ENCODE assay signal across 9 mouse cellular contexts in genomic region chr16:91884196-91884595, GRCm38 (mm10).
DNase-seq lines count a peak whose midpoint lies in the region; ATAC-seq and TF ChIP-seq lines count a peak whose summit lies in the region.
"Had no signal": no experiment of that assay in that cellular context is flagged by ENCODE, and none has a peak within 500 bp of the region (broad histone marks: within the 10 kb centered on the region; RNA-seq: fewer than 3 reads in every experiment).

No protein-coding gene starts in this region.

- no peak overlapping the region for H3K4me3 ChIP-seq in forebrain, postnatal 0 days (ENCODE audit: low read depth, low read length)
- H3K4me3 ChIP-seq in forebrain, embryonic 16.5 days (replicated peaks; ENCODE audit: low read length): no peak overlapping the region
- H3K4me3 ChIP-seq in bone marrow macrophage, adult 2 months (ENCODE audit: insufficient read depth, low read length): no peak overlapping the region
- H3K4me3 ChIP-seq in limb, embryonic 12.5 days (replicated peaks): no peak overlapping the region
- no peak overlapping the region for H3K4me3 ChIP-seq in spleen, adult 2 months (ENCODE audit: extremely low read depth, insufficient read depth, insufficient read length)
- H3K4me3 ChIP-seq: megakaryocyte, embryonic 14.5 days had no signal

- intact Hi-C loops in left cerebral cortex, postnatal 10 days (cut with DNase I): no loop called here

- peaks cover 21% of the 10 kb centered on the region for H3K36me3 ChIP-seq in forebrain, postnatal 0 days (ENCODE audit: insufficient read depth)
- peaks cover 9% of the 10 kb centered on the region for H3K36me3 ChIP-seq in forebrain, embryonic 16.5 days (ENCODE audit: control insufficient read depth, insufficient read depth)
- 0 out of 2 replicates have a peak, but pooled peaks cover 4% of the 10 kb centered on the region for H3K36me3 ChIP-seq in limb, embryonic 12.5 days
- H3K36me3 ChIP-seq in spleen, adult 2 months (ENCODE audit: control insufficient read depth, insufficient read depth, low read length): no peaks in the 10 kb centered on the region

- no peak overlapping the region for H3K9ac ChIP-seq in forebrain, postnatal 0 days
- no peak overlapping the region for H3K9ac ChIP-seq in forebrain, embryonic 16.5 days (replicated peaks; ENCODE audit: low read depth, low read length)
- no peak overlapping the region for H3K9ac ChIP-seq in limb, embryonic 12.5 days (replicated peaks)

- H3K4me1 ChIP-seq in forebrain, postnatal 0 days (ENCODE audit: insufficient read depth): peaks cover 8% of the 10 kb centered on the region; the same call in 1 of the 2 replicates
- peaks cover 6% of the 10 kb centered on the region for H3K4me1 ChIP-seq in forebrain, embryonic 16.5 days (replicated peaks; ENCODE audit: control insufficient read depth, insufficient read depth, low read length)
- H3K4me1 ChIP-seq in bone marrow macrophage, adult 2 months (ENCODE audit: control insufficient read depth, insufficient read depth, low read length): peaks cover 12% of the 10 kb centered on the region
- H3K4me1 ChIP-seq in limb, embryonic 12.5 days (replicated peaks): peaks cover 47% of the 10 kb centered on the region
- H3K4me1 ChIP-seq in spleen, adult 2 months (ENCODE audit: control insufficient read depth, insufficient read depth, insufficient read length): no peaks in the 10 kb centered on the region

- H3K27me3 ChIP-seq in forebrain, postnatal 0 days (ENCODE audit: insufficient read depth, low read length): no peaks in the 10 kb centered on the region
- no peaks in the 10 kb centered on the region for H3K27me3 ChIP-seq in forebrain, embryonic 16.5 days (replicated peaks; ENCODE audit: control insufficient read depth, insufficient read depth, low read length)
- H3K27me3 ChIP-seq in limb, embryonic 12.5 days: no peaks in the 10 kb centered on the region
- H3K27me3 ChIP-seq in spleen, adult 2 months (ENCODE audit: control insufficient read depth, insufficient read depth, low read length): no peaks in the 10 kb centered on the region

- H3K27ac ChIP-seq in forebrain, postnatal 0 days (ENCODE audit: low read depth, low read length): no peak overlapping the region
- no peak overlapping the region for H3K27ac ChIP-seq in forebrain, embryonic 16.5 days (ENCODE audit: low read length)
- H3K27ac ChIP-seq in bone marrow macrophage, adult 2 months (ENCODE audit: insufficient read depth, low read depth, low read length): no peak overlapping the region
- no peak overlapping the region for H3K27ac ChIP-seq in limb, embryonic 12.5 days
- no peak overlapping the region for H3K27ac ChIP-seq in spleen, adult 2 months (ENCODE audit: insufficient read depth, low read length)

- DNase-seq in forebrain, postnatal 0 days: no peak
- peak; percentile 79 to 81 for DNase-seq in B cell, adult 2 months
- DNase-seq in spleen, adult 2 months (ENCODE audit: low read depth in 1 of 2, low spot score in 2 of 2): peak; percentile 14 to 29
- DNase-seq in right cerebral cortex, adult 18-20 months: no peak
- DNase-seq in left cerebral cortex, postnatal 10 days (ENCODE audit: extremely low spot score in 1 of 2, low spot score in 2 of 2): no peak

- peak; percentile 77 for TF ChIP-seq CTCF in forebrain, postnatal 0 days (IDR thresholded peaks at IDR 0.05; ENCODE audit: low read depth)
- peak; percentile 92 for TF ChIP-seq CTCF in bone marrow macrophage, adult 2 months (IDR thresholded peaks at IDR 0.05; ENCODE audit: low read depth, low read length)
- TF ChIP-seq CTCF in spleen, adult 2 months (IDR thresholded peaks at IDR 0.05; ENCODE audit: extremely low read depth, insufficient read depth, insufficient read length, insufficient replicate concordance): peak; percentile 84; the same call in 1 of the 2 replicates

- WGBS in forebrain, postnatal 0 days: 75% methylated on average over 5 of the region's 5 CpGs
- WGBS in forebrain, embryonic 16.5 days: 65% methylated on average over 5 of the region's 5 CpGs
- WGBS in limb, embryonic 12.5 days: 54% methylated on average over 5 of the region's 5 CpGs
- WGBS in spleen, adult 2 months: 74% methylated on average over 5 of the region's 5 CpGs

- no peak for TF ChIP-seq POLR2A in bone marrow macrophage, adult 2 months (IDR thresholded peaks at IDR 0.05; ENCODE audit: borderline replicate concordance, low read depth, low read length)
- TF ChIP-seq POLR2A in spleen, adult 2 months (IDR thresholded peaks at IDR 0.05; ENCODE audit: low read depth, low read length): no peak

- ATAC-seq in forebrain, postnatal 0 days: no peak
- no peak for ATAC-seq in forebrain, embryonic 16.5 days
- peak; percentile 22; the same call in 1 of the 2 replicates for ATAC-seq in limb, embryonic 12.5 days (ENCODE audit: insufficient number of reproducible peaks, insufficient read depth, low FRiP score, low TSS enrichment, low read depth)

- H3K4me2 ChIP-seq in forebrain, postnatal 0 days (ENCODE audit: low read depth): no peak overlapping the region
- H3K4me2 ChIP-seq in forebrain, embryonic 16.5 days (ENCODE audit: low read length): no peak overlapping the region
- H3K4me2 ChIP-seq in limb, embryonic 12.5 days: no peak overlapping the region

- H3K9me3 ChIP-seq in forebrain, postnatal 0 days (ENCODE audit: low read length): no peaks in the 10 kb centered on the region
- H3K9me3 ChIP-seq in forebrain, embryonic 16.5 days (ENCODE audit: control insufficient read depth, low read length): no peaks in the 10 kb centered on the region
- H3K9me3 ChIP-seq in limb, embryonic 12.5 days: peaks cover 4% of the 10 kb centered on the region; the same call in 1 of the 2 replicates

Comparison
In these comparisons a context has a peak if more than half of its experiments do, and no peak if none do; other contexts are left out.
1. DNase-seq: peak in B cell, adult 2 months (2 of 2) and spleen, adult 2 months (2 of 2); none in forebrain, postnatal 0 days (single experiment), right cerebral cortex, adult 18-20 months (single experiment) and left cerebral cortex, postnatal 10 days (0 of 2).
2. Peak in every context shown above with its lines, with median percentiles within 50 percentile points of each other: CTCF ChIP-seq.